Mouse (Mus musculus) layer of hippocampus, adult 2 months (tissue): ENCODE results near the gene Crybb1. TPM values are rescaled to one million over a fixed set of nuclear protein-coding genes. Genes with fewer than 3 reads are reported as not detected.

Experiments
- DNase-seq, 2 experiments: peaks; one replicate each; pipeline ENCODE4 v3.0.0; 2022; ENCODE audit warnings: low spot score in 2 of 2
- H3K27ac ChIP-seq: fragments of 200-600 bp; 2 replicates; pipeline ENCODE4 v1.8.1; 2022
- H3K4me3 ChIP-seq: fragments of 200-600 bp; 2 replicates; pipeline ENCODE4 v1.8.1; 2022; ENCODE audit warnings: mild to moderate bottlenecking
- CTCF ChIP-seq: fragments of 200-600 bp; conservative IDR thresholded peaks from 2 replicates; pipeline ENCODE4 v1.8.1; 2022; ENCODE audit warnings: antibody characterized with exemption, mild to moderate bottlenecking, moderate library complexity
- total RNA-seq, 2 experiments: library from RNA; stranded (reverse); gene quantifications; 2 replicates each; pipeline ENCODE4 v1.2.3; 2021

Gene Crybb1
- total RNA-seq, 2 experiments from 2014 or later: 6.4 to 7.8 TPM

DNA sequence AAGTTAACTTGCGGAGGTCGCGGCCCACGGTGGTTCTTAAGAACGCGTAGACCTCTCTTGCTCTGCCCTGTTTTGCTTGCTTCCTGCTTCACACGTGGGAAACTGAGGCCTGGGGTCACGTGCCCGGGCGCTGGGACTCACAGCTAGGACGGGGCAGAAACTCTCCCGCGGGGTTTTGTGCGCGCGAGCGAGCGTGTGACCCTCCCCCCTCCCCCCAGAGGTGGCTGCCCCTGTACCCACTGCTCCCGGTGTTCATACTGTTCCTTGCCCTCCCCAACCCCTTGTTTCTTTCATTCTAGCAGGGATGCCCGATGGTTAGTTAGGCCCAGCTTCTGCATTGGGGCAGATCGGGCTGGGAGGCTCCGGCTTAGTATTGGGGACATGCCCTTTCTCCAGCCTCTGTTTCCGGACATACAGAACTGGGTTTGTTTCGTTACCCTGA, 21.3 kb downstream of the Crybb1 start:
- no peak for DNase-seq
- Histone ChIP-seq H3K4me3 (peak overlapping the region; percentile 88), H3K27ac (peak overlapping the region; percentile 96)
- no peak; the same call in 1 of the 2 replicates for TF ChIP-seq CTCF

DNA sequence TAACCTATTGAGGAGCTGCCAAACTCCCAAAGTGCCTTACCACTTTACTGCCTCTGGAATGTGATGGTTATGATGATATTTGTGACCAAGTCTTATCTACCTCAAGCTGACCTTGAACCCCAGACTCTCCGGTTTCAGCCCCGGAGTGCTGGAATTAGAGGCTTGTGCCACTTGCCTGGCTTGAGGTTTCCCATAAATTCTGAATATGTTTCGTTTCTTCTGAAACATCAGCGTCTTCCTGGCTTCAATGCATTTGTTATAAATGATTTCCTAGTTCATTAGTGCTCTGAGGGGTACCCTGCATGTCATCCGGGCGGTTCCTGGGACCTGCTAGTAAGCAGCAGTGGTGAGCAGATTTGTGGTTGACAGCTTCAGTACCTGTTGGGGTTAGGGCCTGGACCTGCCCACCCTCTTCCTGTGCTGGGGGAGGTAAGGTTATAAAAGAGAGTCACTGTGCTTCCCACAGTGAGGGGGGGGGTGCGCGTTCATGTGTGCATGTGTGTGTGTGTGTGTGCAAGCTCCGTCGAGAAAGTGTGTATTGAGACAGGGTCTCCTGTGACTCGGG, 22.4 kb downstream of the Crybb1 start:
- no peak for TF ChIP-seq CTCF
- Histone ChIP-seq H3K27ac (peak overlapping the region; percentile 25; the same call in 1 of the 2 replicates), H3K4me3 (peak overlapping the region; percentile 88)
- no peak for DNase-seq

DNA sequence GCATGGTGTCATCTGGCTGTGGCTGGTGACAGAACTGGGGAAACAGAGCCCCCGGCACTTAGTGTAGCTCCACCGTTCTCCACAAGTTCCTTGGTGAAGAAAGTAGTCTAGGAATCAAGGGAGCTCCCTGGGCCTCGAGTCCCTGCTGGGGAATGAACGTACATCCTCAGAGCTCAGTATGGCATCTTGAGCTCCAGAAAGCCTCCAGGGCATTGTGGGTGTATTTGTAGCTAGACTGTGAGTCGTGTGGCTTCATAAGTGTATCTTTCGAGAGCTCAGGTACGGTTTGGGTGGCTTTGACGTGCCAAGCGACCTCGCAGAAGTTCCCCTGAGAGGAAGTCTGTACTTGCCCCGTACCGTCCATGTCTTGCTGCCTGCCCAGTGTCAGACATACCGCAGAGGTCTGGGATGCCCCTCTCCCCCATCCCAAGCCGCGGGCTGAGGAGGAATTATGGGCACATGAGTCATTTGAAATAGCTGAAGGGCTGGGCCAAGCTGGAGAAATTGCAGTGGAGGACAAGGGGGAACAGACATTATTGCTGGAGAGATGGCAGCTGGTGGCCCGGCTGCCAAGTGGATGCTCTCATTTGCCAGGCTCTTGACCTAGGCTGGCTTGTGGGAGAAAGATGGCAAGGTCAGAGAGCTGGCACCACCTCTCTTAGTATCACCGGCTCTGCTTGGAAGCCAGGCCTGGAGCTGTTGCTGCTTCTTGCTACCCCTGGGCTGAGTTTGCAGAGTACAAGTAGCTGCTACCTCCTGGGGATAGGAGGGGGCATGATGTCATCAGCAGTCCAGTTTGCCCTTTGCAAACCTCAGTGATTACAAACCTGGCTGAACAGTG, 23.8 kb downstream of the Crybb1 start:
- Histone ChIP-seq H3K27ac (peak overlapping the region; percentile 77), H3K4me3 (no peak overlapping the region)
- no peak for TF ChIP-seq CTCF
- no peak for DNase-seq

DNA sequence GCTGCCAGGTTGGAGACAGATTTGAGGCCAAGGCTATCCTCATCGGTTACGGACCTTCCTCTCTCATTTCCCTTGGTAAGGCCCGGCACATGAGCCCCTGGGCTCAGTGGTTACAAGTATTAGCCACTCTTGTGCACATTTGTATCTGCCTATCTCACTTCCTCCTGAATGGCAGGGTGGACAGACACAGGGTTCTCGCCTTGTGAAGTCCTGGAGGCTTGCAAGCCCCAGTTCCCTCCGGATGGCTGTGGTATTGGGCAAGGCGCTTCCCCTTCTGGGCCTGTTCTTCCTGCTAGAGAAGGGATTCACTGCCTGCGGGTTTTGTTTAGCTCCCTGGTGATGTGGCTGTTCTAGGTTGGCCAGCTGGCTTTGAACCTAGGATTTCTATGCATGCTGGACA, 24.5 kb downstream of the Crybb1 start:
- no peak for DNase-seq
- Histone ChIP-seq H3K4me3 (no peak overlapping the region), H3K27ac (peak overlapping the region; percentile 77)
- no peak for TF ChIP-seq CTCF

DNA sequence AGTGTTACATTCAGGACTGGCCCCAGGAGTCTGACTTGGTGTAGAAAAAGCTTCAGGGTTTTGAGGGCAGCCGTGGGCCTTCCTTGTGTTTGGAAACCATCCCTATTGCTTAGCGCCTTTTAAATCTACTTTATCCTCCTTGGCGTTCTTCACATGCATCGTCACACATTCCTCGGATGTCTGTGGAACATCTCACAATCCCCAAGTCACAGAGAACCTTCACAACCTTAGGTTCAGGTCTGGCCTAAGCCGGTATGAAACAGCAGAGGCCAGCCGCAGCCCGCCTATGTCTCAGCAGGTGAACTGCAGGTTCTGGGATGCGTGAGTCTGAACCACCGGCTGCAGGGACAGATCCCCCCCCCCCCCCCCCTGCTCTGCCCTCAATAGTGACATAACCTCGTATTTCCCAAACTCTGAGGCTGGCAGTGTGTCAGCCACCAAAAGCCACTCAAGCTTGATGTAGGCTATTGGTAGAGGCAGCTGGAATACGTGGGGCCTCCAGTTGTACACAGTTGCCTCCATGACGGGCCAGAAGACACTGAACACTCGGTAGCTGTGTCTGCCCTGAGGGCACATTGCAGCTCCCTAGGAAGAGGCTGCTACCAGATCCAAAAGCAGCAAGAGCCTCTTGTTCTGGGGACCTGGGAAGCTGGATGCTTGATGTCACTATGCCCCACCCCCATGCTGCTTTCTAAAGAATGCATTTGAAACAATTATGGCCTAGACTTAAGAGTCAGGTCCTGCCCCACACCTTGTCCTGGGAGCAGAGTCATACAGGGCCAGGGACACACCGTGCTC, 25.4 kb downstream of the Crybb1 start:
- Histone ChIP-seq H3K27ac (peak overlapping the region; percentile 77), H3K4me3 (no peak overlapping the region)
- no peak for TF ChIP-seq CTCF
- DNase-seq: no peak

DNA sequence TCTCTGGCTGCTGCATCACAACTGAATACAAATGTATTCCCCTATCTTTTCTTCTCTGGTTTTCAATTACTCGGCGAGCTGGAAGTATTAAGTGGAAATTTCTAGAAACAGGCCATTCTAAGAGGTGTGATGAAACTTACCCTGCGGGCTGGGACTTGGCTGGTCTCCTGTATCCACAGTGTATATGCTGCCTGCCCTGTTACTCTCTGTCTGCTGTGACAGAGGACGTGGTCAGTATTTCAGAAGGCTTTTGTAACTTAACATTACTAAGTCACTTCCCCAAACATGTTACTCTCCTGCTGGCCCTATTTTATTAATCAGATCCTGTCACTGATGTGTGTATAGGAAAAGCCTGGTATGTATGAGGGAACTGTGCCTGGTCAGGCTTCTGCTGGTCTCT, 26.1 kb downstream of the Crybb1 start:
- no peak for TF ChIP-seq CTCF
- peak overlapping the region; percentile 18; the same call in 1 of the 2 replicates for H3K27ac ChIP-seq
- no peak for DNase-seq
- no peak overlapping the region for H3K4me3 ChIP-seq

DNA sequence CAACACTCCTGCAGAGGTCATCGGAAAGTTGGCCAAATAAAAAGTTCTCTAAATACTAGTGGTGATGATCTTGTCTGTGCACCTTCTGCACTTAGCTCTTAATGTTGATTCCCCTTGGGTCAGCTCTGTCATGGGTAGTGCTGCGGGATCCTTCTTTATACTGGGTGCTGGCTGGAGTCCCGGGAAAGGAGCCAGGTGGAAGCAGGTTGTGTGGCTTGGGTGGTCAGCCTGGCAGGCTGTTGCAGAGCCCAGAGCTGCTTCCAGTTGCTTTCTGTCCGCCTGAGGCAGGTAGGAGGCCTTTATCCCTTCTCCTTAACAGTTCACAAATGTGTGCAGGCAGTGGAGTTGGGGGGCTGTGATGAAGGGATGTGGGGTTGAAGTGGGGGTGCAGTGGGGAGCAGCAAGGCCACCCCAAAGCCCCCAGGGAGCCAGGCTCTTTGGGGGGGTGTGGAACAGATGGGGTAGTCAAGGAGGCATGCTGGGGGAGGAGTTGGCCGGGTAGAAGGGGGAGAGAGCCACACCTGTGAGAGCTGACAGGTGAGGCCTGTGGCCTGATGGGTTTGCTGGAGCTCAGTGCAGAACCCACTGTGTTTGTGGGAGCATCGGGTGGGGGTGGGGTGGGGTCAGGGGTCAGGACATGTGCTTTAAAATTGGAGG, 26.6 kb downstream of the Crybb1 start:
- no peak for TF ChIP-seq CTCF
- Histone ChIP-seq H3K27ac (peak overlapping the region; percentile 49; the same call in 1 of the 2 replicates), H3K4me3 (no peak overlapping the region)
- DNase-seq: no peak

DNA sequence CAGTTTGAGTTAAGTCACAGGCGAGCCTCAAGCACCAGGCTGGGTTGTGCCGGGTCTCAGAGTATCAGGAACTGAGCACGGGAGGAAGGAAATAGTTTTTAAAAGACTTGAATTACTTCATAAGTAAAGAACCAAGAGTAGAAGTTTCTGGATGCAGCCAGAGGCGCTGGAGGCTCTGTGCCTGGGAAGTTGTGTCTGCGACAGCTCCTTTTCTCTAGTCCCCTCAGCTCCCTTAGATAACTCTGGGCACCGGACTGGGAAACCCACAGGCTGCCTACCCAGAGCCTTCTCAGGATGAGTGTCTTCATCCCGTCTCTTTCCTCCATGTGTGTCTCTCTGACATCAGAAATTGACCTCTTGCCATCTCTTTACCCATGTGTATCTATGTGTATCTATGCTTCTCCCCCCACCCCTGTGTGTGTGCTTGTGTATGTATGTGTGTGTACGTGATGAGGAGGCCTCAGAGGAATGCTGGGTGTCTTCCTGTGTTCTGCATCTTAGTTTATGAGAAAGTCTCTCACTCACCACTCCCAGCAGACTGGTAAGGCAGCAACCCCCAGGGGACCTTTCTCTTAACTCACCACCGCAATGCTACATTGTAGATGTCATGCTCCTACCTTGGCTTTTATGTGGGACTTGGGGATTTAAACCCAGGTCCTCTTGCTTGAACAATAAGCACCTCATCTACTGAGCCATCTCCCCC, 27.3 kb downstream of the Crybb1 start:
- TF ChIP-seq CTCF: no peak
- Histone ChIP-seq H3K27ac (peak overlapping the region; percentile 49; the same call in 1 of the 2 replicates), H3K4me3 (no peak overlapping the region)
- DNase-seq: no peak

DNA sequence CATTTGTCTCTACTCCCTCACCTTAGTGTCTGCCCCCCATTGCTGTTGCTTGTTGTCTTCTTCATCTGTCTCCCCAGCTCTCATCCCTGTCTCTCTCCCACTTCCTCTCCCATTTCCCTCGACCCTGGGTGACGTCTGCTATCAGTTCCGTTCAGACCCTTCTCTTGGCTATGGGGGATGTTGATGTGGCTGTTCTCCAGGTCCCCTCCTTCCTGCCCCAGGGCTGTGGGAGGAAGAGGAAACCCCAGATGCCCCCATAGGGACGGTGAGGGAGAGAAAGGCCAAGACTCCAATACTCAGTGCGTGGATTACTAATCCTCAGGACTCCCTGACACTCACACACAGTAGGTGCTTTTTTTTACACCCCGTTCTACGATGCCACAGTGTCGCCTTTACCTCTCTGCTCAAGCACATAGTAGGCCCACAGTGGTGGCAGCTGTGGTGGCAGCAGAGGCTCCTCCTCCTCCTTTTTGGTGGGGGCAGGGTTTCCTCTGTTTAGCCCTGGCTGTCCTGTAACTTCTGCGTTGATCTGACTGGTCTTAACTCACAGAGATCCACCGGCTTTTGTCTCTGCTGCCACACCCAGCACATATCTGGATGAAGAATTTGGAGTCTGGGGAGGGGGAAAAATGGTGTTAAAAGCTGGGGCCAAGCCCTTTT, 28.1 kb downstream of the Crybb1 start:
- DNase-seq: no peak
- TF ChIP-seq CTCF: no peak
- no peak overlapping the region for H3K4me3 ChIP-seq
- peak overlapping the region; percentile 46; the same call in 1 of the 2 replicates for H3K27ac ChIP-seq

DNA sequence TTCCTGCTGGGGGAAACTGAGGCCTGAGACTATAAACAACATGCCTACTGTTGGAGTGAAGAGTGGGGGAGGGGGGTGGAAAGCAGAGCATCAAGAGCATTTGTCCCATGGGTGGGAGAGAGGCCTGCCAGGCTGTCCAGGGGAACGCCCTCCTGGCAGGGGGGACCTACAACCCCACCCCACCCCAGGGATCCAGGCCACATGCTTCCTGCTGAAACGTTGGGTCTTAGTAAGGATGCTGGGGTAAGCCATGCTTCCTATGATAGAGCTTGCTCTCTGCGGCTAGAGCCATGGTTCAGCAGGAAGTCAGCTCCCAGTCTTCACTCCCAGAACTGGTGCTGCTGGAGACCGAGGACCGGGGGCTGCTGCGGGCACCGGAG, 28.6 kb downstream of the Crybb1 start:
- no peak for TF ChIP-seq CTCF
- no peak for DNase-seq
- peak overlapping the region; percentile 46; the same call in 1 of the 2 replicates for H3K27ac ChIP-seq
- no peak overlapping the region for H3K4me3 ChIP-seq

DNA sequence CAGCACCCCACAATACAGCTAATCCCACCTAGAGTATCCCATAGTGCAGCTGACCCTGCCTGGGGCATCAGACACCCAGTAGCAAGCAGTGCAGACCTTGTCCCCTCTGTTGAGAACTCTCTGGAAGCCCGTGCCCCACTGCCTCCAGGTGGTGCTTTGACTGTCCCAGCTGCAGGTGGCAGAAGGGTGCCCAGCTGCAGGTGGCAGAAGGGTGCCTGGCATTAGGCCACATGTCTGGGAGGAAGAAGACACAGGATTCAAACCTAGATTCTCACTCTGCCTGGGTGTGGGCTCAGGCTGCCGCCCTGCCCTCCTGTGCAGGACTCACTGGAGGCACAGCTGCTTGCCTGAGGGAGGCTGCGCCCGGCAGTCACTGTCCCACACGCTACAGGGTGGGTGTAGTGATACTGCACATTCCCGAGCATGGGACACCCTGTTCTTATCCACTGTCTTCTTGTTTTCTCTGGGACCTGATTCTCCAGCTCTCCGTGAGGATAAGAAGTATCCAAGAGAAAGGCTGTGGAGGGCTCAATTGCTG, 30.0 kb downstream of the Crybb1 start:
- no peak for DNase-seq
- Histone ChIP-seq H3K27ac (peak overlapping the region; percentile 7; the same call in 1 of the 2 replicates), H3K4me3 (no peak overlapping the region)
- no peak for TF ChIP-seq CTCF
